Mouse (Mus musculus): ENCODE results near the gene Duoxa1.

DNA sequence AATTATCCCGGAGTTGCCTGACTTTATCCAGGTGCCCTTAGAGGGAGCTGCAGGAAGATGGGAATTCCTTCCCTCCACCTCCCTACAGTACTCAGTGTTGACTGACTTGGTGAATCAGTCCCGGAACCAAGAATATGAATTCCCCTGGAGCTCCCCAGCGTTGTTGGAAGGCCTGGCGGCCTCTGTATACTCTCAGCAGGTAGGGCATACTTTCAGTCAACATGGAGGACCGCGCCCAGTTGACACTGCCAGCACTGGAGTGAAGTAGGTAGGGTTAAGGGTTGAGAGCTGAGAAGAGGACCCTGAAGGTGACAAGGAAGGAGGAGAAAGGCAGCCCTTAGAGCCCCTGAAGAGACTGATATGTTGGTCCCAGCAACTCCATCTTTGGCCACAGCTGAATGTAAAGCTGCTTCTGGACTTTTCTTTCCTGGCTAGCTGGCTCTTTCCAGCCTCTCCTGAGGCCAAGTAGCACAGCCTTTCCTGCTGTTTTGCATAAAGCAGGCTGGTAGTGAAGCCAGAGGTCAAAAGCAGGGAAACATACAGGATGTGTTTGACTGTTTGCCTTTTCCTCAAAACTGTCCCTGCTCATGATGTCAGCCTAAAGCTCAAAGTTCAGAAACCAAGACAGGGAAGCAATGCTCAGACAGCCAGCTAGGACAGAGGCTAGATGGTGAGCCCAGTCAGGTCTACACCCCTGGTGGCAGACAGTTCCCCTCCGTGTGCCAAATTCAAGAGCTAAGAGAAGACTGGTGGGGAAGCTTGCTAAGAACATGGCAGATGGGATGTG lies 46.9 kb downstream of the Duoxa1 start:
- TF ChIP-seq POLR2A (IDR thresholded peaks at IDR 0.05; ENCODE audit: insufficient read depth, low read length) (no peak), CTCF (IDR thresholded peaks at IDR 0.05; ENCODE audit: low read depth, low read length) (no peak), EP300 (IDR thresholded peaks at IDR 0.05; ENCODE audit: insufficient read depth, low read depth, low read length) (no peak)
